Mouse (Mus musculus): Measurements from ENCODE around the gene Gm20517.
A peak's percentile ranks its signal among the peaks of the same experiment; 100 is the strongest.

Gm20517 gene

GRCm38 (mm10) chr17:47678702-47679101 lies 67.3 kb downstream of the Gm20517 start:
- DNase-seq = no peak

GRCm38 (mm10) chr17:47682836-47683235 lies 71.4 kb downstream of the Gm20517 start:
- DNase-seq = no peak

GRCm38 (mm10) chr17:47687409-47688343 lies 76.3 kb downstream of the Gm20517 start:
- peak; percentile 96 to 98 for DNase-seq

- DNase-seq = no peak
Measured at GRCm38 (mm10) chr17:47688344-47688607, 76.9 kb downstream of the Gm20517 start, which contains the start of gene Tomm6. Gene Tomm6, minus strand, starts transcription at chr17:47688386.

- peak; percentile 83 to 90 for DNase-seq
Measured at GRCm38 (mm10) chr17:47688608-47689575, 77.5 kb downstream of the Gm20517 start, which contains the start of gene Frs3. Gene Frs3, plus strand, starts transcription at chr17:47689030.

GRCm38 (mm10) chr17:47689894-47690293 lies 78.5 kb downstream of the Gm20517 start:
- no peak for DNase-seq

- no peak for DNase-seq
Measured at GRCm38 (mm10) chr17:47691650-47692049, 80.3 kb downstream of the Gm20517 start.

GRCm38 (mm10) chr17:47693671-47694441 lies 82.5 kb downstream of the Gm20517 start:
- no peak for DNase-seq

GRCm38 (mm10) chr17:47694442-47694502 lies 82.9 kb downstream of the Gm20517 start, which contains the start of gene Gm21981:
Gene Gm21981, minus strand, starts transcription at chr17:47694455.
- no peak for DNase-seq

GRCm38 (mm10) chr17:47694503-47695336 lies 83.3 kb downstream of the Gm20517 start, which contains the start of gene Prickle4:
Gene Prickle4, minus strand, starts transcription at chr17:47694736.
- DNase-seq = peak; percentile 99

GRCm38 (mm10) chr17:47695337-47695710 lies 83.9 kb downstream of the Gm20517 start:
- no peak for DNase-seq

- DNase-seq = no peak
Measured at GRCm38 (mm10) chr17:47698156-47698555, 86.8 kb downstream of the Gm20517 start.

GRCm38 (mm10) chr17:47699055-47699454 lies 87.7 kb downstream of the Gm20517 start:
- DNase-seq = no peak

- DNase-seq = no peak
Measured at GRCm38 (mm10) chr17:47701793-47702192, 90.4 kb downstream of the Gm20517 start.

- DNase-seq = no peak
Measured at GRCm38 (mm10) chr17:47702548-47703345, 91.4 kb downstream of the Gm20517 start.

GRCm38 (mm10) chr17:47703556-47703955 lies 92.2 kb downstream of the Gm20517 start:
- no peak for DNase-seq

- no peak for DNase-seq
Measured at GRCm38 (mm10) chr17:47704692-47705091, 93.3 kb downstream of the Gm20517 start.

GRCm38 (mm10) chr17:47706196-47706595 lies 94.8 kb downstream of the Gm20517 start:
- DNase-seq = no peak

- no peak for DNase-seq
Measured at GRCm38 (mm10) chr17:47707961-47708360, 96.6 kb downstream of the Gm20517 start.

- DNase-seq = no peak
Measured at GRCm38 (mm10) chr17:47708972-47709371, 97.6 kb downstream of the Gm20517 start.

- no peak for DNase-seq
Measured at GRCm38 (mm10) chr17:47710036-47710435, 98.6 kb downstream of the Gm20517 start.
